Mouse (Mus musculus): ENCODE results near the gene Calm2. TPM values are rescaled to one million over a fixed set of nuclear protein-coding genes. Genes with fewer than 3 reads are reported as not detected.

Calm2 gene
- total and polyA plus RNA-seq, 2 experiments from 2014 or later, result 1,303 to 3,238 TPM

DNA sequence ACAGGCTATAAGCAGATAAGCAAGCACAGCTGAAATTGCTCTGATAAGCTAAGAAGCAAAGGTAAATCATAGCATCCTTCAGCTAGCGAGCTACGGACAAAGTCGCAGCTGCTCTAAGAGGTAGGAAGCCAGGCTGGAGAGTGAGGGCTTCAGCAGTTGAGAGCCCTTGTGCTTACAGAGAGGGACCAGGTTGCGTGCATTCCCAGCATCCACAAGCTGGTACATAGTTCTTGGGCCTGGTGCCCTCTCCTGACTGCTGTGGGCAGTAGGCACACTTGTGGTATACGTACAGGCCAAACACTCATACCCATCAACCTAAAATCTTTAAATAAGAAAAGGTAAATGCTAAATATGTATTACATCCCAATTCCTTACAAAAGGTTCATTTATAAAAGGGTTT lies 14.0 kb downstream of the Calm2 start:
- H3K27ac ChIP-seq (ENCODE audit: low read depth, low read length), result no peak overlapping the region
- H3K4me1 ChIP-seq (ENCODE audit: insufficient read depth, low read length), result no peaks in the 10 kb centered on the region
- H3K4me3 ChIP-seq (ENCODE audit: low read depth, low read length), result no peak overlapping the region
- DNase-seq (ENCODE audit: low spot score), result no peak
- H3K9me3 ChIP-seq (ENCODE audit: low read length), result no peaks in the 10 kb centered on the region
- 98% methylated on average over 5 of the region's 5 CpGs for WGBS
- H3K36me3 ChIP-seq (ENCODE audit: insufficient read depth, low read length), result peaks cover 27% of the 10 kb centered on the region
- ATAC-seq (ENCODE audit: low FRiP score), result no peak
- no peaks in the 10 kb centered on the region for H3K27me3 ChIP-seq (ENCODE audit: insufficient read depth, low read length)
- no peak overlapping the region for H3K4me2 ChIP-seq (ENCODE audit: low read depth, low read length, poor library complexity, severe bottlenecking)
- H3K9ac ChIP-seq (replicated peaks; ENCODE audit: low read length, poor library complexity, severe bottlenecking), result no peak overlapping the region
- TF ChIP-seq CTCF (IDR thresholded peaks at IDR 0.05), result no peak

DNA sequence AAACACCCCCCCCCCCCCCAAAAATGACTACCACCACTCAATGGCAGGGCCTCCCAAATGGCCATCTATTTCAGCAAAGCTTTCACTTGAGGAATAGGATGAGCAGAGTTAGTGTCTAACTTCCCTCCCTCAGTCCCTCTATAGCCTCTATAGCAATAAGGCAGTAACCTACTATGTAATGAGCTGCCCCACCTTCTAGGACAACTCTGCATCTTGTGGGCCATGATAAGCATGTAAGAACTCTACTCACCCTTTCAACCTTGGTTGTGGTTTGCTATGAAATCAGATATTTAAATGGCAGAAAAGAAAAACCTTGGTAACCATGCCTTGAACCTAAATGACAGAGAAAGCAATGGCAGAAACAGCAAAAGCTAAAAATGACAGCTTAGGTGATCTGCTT lies 14.4 kb downstream of the Calm2 start:
- no peak overlapping the region for H3K4me3 ChIP-seq (ENCODE audit: low read depth, low read length)
- H3K4me2 ChIP-seq (ENCODE audit: low read depth, low read length, poor library complexity, severe bottlenecking), result no peak overlapping the region
- TF ChIP-seq CTCF (IDR thresholded peaks at IDR 0.05), result no peak
- H3K27me3 ChIP-seq (ENCODE audit: insufficient read depth, low read length), result no peaks in the 10 kb centered on the region
- H3K36me3 ChIP-seq (ENCODE audit: insufficient read depth, low read length), result peaks cover 27% of the 10 kb centered on the region
- H3K4me1 ChIP-seq (ENCODE audit: insufficient read depth, low read length), result no peaks in the 10 kb centered on the region
- no peak for ATAC-seq (ENCODE audit: low FRiP score)
- no peak overlapping the region for H3K27ac ChIP-seq (ENCODE audit: low read depth, low read length)
- H3K9ac ChIP-seq (replicated peaks; ENCODE audit: low read length, poor library complexity, severe bottlenecking), result no peak overlapping the region
- no peak for DNase-seq (ENCODE audit: low spot score)
- H3K9me3 ChIP-seq (ENCODE audit: low read length), result no peaks in the 10 kb centered on the region

DNA sequence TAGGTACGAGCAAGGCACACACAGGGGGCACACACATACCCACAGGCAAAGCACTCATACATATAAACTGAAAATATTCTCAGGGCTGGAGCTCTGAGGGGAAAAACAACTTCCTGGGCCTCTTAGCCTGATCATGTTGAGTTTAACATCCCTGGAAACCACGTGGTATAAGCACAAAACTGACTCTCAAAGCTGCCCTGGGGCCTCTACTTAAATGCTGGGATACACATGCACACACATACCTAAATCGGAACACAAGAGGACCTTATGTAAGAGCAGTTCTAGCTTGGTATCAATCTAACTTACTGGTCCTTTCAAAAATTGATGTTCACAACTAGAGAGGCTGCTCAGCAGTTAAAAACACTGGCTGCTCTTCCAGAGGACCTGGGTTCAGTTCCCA lies 17.3 kb downstream of the Calm2 start:
- peaks cover 19% of the 10 kb centered on the region for H3K36me3 ChIP-seq (ENCODE audit: insufficient read depth, low read length)
- H3K27ac ChIP-seq (ENCODE audit: low read depth, low read length), result no peak overlapping the region
- H3K9me3 ChIP-seq (ENCODE audit: low read length), result no peaks in the 10 kb centered on the region
- no peaks in the 10 kb centered on the region for H3K27me3 ChIP-seq (ENCODE audit: insufficient read depth, low read length)
- no peak overlapping the region for H3K9ac ChIP-seq (replicated peaks; ENCODE audit: low read length, poor library complexity, severe bottlenecking)
- H3K4me3 ChIP-seq (ENCODE audit: low read depth, low read length), result no peak overlapping the region
- H3K4me1 ChIP-seq (ENCODE audit: insufficient read depth, low read length), result no peaks in the 10 kb centered on the region
- no peak overlapping the region for H3K4me2 ChIP-seq (ENCODE audit: low read depth, low read length, poor library complexity, severe bottlenecking)
- WGBS, result 77% methylated on average over 3 of the region's 3 CpGs
- ATAC-seq (ENCODE audit: low FRiP score) (no peak), DNase-seq (ENCODE audit: low spot score) (no peak)
- TF ChIP-seq CTCF (IDR thresholded peaks at IDR 0.05), result no peak

DNA sequence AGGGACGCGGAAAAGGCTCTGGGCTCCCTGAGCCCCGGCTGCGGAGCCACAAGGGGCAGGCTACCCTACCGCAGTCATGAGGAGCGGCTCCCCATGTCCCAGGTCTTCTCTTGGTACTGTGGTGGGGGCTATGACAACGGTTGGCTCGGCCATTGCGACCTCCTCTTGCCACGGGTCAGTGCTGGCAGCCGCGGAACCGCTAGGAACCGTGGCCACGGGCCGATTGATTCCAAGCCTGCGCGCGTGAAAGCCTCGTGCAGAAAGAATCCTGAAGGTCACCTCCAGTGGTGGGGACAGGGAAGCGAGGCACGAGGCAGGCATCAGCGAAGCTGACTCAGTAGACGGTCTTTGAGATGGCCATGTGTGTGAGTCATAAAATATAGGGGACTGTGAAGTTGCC lies 19.2 kb downstream of the Calm2 start, which contains the start of gene Stpg4:
Stpg4 (minus strand) TSS at position 231 of the 400 bp plus-strand sequence.
- H3K27me3 ChIP-seq (ENCODE audit: insufficient read depth, low read length), result no peaks in the 10 kb centered on the region
- ATAC-seq (ENCODE audit: low FRiP score), result no peak
- no peak for DNase-seq (ENCODE audit: low spot score)
- no peak within 1 kb of the TSS for H3K4me3 ChIP-seq (ENCODE audit: low read depth, low read length)
- no peak within 1 kb of the TSS for H3K9ac ChIP-seq (replicated peaks; ENCODE audit: low read length, poor library complexity, severe bottlenecking)
- no peak within 1 kb of the TSS for H3K27ac ChIP-seq (ENCODE audit: low read depth, low read length)
- TF ChIP-seq CTCF (IDR thresholded peaks at IDR 0.05), result 0 out of 2 replicates have a peak, but pooled peaks have one; percentile 14
- H3K4me1 ChIP-seq (ENCODE audit: insufficient read depth, low read length), result no peaks in the 10 kb centered on the region
- H3K9me3 ChIP-seq (ENCODE audit: low read length), result no peaks in the 10 kb centered on the region
- H3K36me3 ChIP-seq (ENCODE audit: insufficient read depth, low read length), result peaks cover 7% of the 10 kb centered on the region
- 38% methylated on average over 24 of the region's 24 CpGs for WGBS
- H3K4me2 ChIP-seq (ENCODE audit: low read depth, low read length, poor library complexity, severe bottlenecking), result no peak within 1 kb of the TSS

DNA sequence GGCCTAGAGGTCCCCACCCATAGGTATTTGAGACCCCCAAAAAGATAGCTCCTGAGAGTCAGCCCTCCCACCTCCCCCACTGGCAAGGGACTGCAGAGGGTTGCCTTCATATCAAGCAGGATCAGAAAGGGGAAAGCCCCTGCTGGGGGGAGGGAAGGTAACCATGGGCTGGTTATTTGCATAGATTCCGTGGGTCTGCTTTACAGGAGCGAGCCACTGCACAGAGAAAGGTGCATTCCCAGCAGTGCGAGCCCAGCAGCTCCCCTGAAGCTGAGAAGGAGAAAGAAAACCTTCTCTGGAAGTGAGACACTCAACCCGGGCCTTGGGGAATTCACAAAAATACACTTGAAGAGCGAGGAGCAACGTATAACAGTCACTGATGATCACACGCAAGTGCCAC lies 28.7 kb downstream of the Calm2 start:
- H3K4me1 ChIP-seq (ENCODE audit: insufficient read depth, low read length), result no peaks in the 10 kb centered on the region
- 75% methylated on average over 7 of the region's 7 CpGs for WGBS
- ATAC-seq (ENCODE audit: low FRiP score), result no peak
- no peak overlapping the region for H3K27ac ChIP-seq (ENCODE audit: low read depth, low read length)
- DNase-seq (ENCODE audit: low spot score), result no peak
- no peak for TF ChIP-seq CTCF (IDR thresholded peaks at IDR 0.05)
- H3K9ac ChIP-seq (replicated peaks; ENCODE audit: low read length, poor library complexity, severe bottlenecking), result no peak overlapping the region
- no peaks in the 10 kb centered on the region for H3K27me3 ChIP-seq (ENCODE audit: insufficient read depth, low read length)
- no peak overlapping the region for H3K4me3 ChIP-seq (ENCODE audit: low read depth, low read length)
- H3K4me2 ChIP-seq (ENCODE audit: low read depth, low read length, poor library complexity, severe bottlenecking), result no peak overlapping the region
- no peaks in the 10 kb centered on the region for H3K9me3 ChIP-seq (ENCODE audit: low read length)
- H3K36me3 ChIP-seq (ENCODE audit: insufficient read depth, low read length), result 0 out of 2 replicates have a peak, but pooled peaks cover 4% of the 10 kb centered on the region

DNA sequence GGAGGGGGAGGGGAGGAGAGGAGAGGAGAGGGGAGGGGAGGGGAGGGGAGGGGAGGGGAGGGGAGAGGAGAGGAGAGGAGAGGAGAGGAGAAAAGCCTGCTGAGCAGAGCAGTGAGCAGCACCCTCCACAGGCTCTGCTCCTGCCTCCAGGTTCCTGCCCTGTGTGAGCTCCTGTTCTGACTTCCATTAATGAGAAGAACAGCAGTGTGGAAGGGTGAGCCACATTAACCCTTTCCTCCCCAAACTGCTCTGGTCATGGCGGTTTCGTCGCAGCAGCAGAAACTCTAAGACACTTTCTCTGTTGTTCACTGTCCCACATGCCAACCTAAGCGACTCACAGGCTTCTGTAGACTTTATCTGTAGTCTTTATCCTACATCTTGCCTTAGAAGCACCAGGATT lies 40.1 kb downstream of the Calm2 start:
- no peak for TF ChIP-seq CTCF (IDR thresholded peaks at IDR 0.05)
- H3K4me2 ChIP-seq (ENCODE audit: low read depth, low read length, poor library complexity, severe bottlenecking), result no peak overlapping the region
- no peaks in the 10 kb centered on the region for H3K4me1 ChIP-seq (ENCODE audit: insufficient read depth, low read length)
- H3K36me3 ChIP-seq (ENCODE audit: insufficient read depth, low read length), result no peaks in the 10 kb centered on the region
- ATAC-seq (ENCODE audit: low FRiP score) (no peak), DNase-seq (ENCODE audit: low spot score) (no peak)
- H3K4me3 ChIP-seq (ENCODE audit: low read depth, low read length), result no peak overlapping the region
- no peaks in the 10 kb centered on the region for H3K27me3 ChIP-seq (ENCODE audit: insufficient read depth, low read length)
- WGBS, result 82% methylated on average over 4 of the region's 4 CpGs
- H3K27ac ChIP-seq (ENCODE audit: low read depth, low read length), result no peak overlapping the region
- H3K9me3 ChIP-seq (ENCODE audit: low read length), result no peaks in the 10 kb centered on the region
- H3K9ac ChIP-seq (replicated peaks; ENCODE audit: low read length, poor library complexity, severe bottlenecking), result no peak overlapping the region

All from midbrain, postnatal 0 days (tissue).